In the genomic region with DNA sequence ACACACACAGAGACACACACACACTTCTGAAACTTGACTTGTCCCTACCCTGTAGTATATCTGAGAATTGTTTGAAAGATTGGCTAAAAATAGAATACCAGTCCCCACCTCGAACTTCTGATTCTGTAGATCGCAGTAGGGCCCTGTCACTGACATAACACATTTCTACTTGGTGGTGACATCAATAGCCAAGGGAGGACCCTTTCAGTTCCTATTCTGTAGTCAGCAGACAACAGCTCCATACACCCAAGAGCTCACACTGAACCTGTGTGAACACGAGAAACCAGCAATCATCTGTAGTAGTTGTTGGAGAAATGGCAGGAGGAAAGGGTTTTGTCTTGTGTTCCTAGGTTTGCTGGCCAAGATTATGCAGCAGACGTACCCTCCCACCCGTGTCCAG, we compare ENCODE assay signal across 18 mouse cellular contexts. TPM values are rescaled to one million over a fixed set of nuclear protein-coding genes. Genes with fewer than 3 reads are reported as not detected.
DNase-seq lines count a peak whose midpoint lies in the region; ATAC-seq and TF ChIP-seq lines count a peak whose summit lies in the region.
"Had no signal": no experiment of that assay in that cellular context is flagged by ENCODE, and none has a peak within 500 bp of the region (broad histone marks: within the 10 kb centered on the region; RNA-seq: fewer than 3 reads in every experiment).

No protein-coding gene starts in this region.

- TF ChIP-seq CTCF in testis, adult 2 months (IDR thresholded peaks at IDR 0.05; ENCODE audit: control insufficient read depth, insufficient read depth, insufficient replicate concordance, low read depth, low read length) = no peak

- DNase-seq in heart, embryonic 10.5 days (ENCODE audit: low spot score) = no peak
- no peak for DNase-seq in heart, postnatal 14 days
- no peak for DNase-seq in heart, adult 8-10 months (ENCODE audit: low spot score)
- no peak for DNase-seq in testis, postnatal 14 days (ENCODE audit: low spot score)
- DNase-seq: adrenal gland, postnatal 10 days; cerebellum, adult 11 months; cerebellum, adult 8-10 months; embryo, embryonic 11 days; kidney, adult 11 months; kidney, adult 9 months had no signal

- H3K9ac ChIP-seq in heart, embryonic 15.5 days = no peak overlapping the region
- H3K9ac ChIP-seq: embryonic facial prominence, embryonic 15.5 days; hindbrain, embryonic 13.5 days had no signal

- H3K4me3 ChIP-seq in heart, embryonic 10.5 days = no peak overlapping the region
- H3K4me3 ChIP-seq in heart, embryonic 15.5 days = no peak overlapping the region
- peak overlapping the region; percentile 85 for H3K4me3 ChIP-seq in testis, adult 2 months (ENCODE audit: control insufficient read depth, low read depth, low read length)
- H3K4me3 ChIP-seq: embryonic facial prominence, embryonic 15.5 days; erythroblast, embryonic 14.5 days; forebrain, embryonic 10.5 days; hindbrain, embryonic 13.5 days had no signal

- H3K4me2 ChIP-seq in heart, embryonic 15.5 days = no peak overlapping the region
- H3K4me2 ChIP-seq: embryonic facial prominence, embryonic 15.5 days; hindbrain, embryonic 13.5 days had no signal

- no peaks in the 10 kb centered on the region for H3K27me3 ChIP-seq in heart, embryonic 10.5 days (ENCODE audit: insufficient read depth, poor library complexity, severe bottlenecking)
- no peaks in the 10 kb centered on the region for H3K27me3 ChIP-seq in heart, embryonic 15.5 days
- H3K27me3 ChIP-seq in testis, adult 2 months (ENCODE audit: control insufficient read depth, insufficient read depth, low read length) = no peaks in the 10 kb centered on the region
- H3K27me3 ChIP-seq: embryonic facial prominence, embryonic 15.5 days; hindbrain, embryonic 13.5 days had no signal

- ATAC-seq in heart, embryonic 15.5 days (replicated peaks; ENCODE audit: insufficient number of reproducible peaks, insufficient read depth, low FRiP score, low read depth) = no peak
- ATAC-seq: forebrain, embryonic 14.5 days; hindbrain, postnatal 0 days had no signal

- intact Hi-C loops in heart, postnatal 14 days (cut with DNase I) = no loop called here

- no peak for TF ChIP-seq POLR2A in testis, adult 2 months (IDR thresholded peaks at IDR 0.05; ENCODE audit: control insufficient read depth, low read depth, low read length)

- H3K36me3 ChIP-seq in heart, embryonic 10.5 days = no peaks in the 10 kb centered on the region
- no peaks in the 10 kb centered on the region for H3K36me3 ChIP-seq in heart, embryonic 15.5 days
- H3K36me3 ChIP-seq in testis, adult 2 months (ENCODE audit: control insufficient read depth, insufficient read depth, low read length) = no peaks in the 10 kb centered on the region
- H3K36me3 ChIP-seq: embryonic facial prominence, embryonic 15.5 days; forebrain, embryonic 10.5 days; hindbrain, embryonic 13.5 days had no signal

- H3K27ac ChIP-seq in heart, embryonic 10.5 days = peak overlapping the region; percentile 39; the same call in 1 of the 2 replicates
- peak overlapping the region; percentile 61 for H3K27ac ChIP-seq in heart, embryonic 15.5 days
- peak overlapping the region; percentile 94 for H3K27ac ChIP-seq in testis, adult 2 months (ENCODE audit: control insufficient read depth, insufficient read depth, low read depth, low read length)
- H3K27ac ChIP-seq: embryonic facial prominence, embryonic 15.5 days; forebrain, embryonic 10.5 days; hindbrain, embryonic 13.5 days; hindbrain, postnatal 0 days had no signal

- H3K4me1 ChIP-seq in heart, embryonic 10.5 days = peaks cover 23% of the 10 kb centered on the region
- peaks cover 25% of the 10 kb centered on the region for H3K4me1 ChIP-seq in heart, embryonic 15.5 days (replicated peaks)
- H3K4me1 ChIP-seq in testis, adult 2 months (ENCODE audit: control insufficient read depth, insufficient read depth, low read length) = peaks cover 12% of the 10 kb centered on the region
- H3K4me1 ChIP-seq: embryonic facial prominence, embryonic 15.5 days; hindbrain, embryonic 13.5 days had no signal

- WGBS in heart, embryonic 10.5 days = 50% methylated on average over 5 of the region's 5 CpGs
- WGBS in heart, embryonic 15.5 days = 37% methylated on average over 5 of the region's 5 CpGs

- H3K9me3 ChIP-seq in heart, embryonic 10.5 days = no peaks in the 10 kb centered on the region
- H3K9me3 ChIP-seq in heart, embryonic 15.5 days (replicated peaks) = no peaks in the 10 kb centered on the region
- H3K9me3 ChIP-seq: embryonic facial prominence, embryonic 15.5 days; forebrain, embryonic 10.5 days; hindbrain, embryonic 13.5 days had no signal

RNA-seq across cellular contexts. Expression of gene Carnmt1, which starts 15.6 kb away (rescaled TPM):
- 24.4 and 33.3 TPM in 2 replicates for polyA plus RNA-seq in heart, embryonic 10.5 days (2016; fragmentation: Nextera tagmentation; extraction: Ambion mirVana)
- 10 to 100 TPM; 23.1 to 24.7 TPM for total RNA-seq in heart, postnatal 14 days (2021)
- polyA plus RNA-seq in heart, embryonic 15.5 days (2015; fragmentation: Nextera tagmentation; extraction: Ambion mirVana) = 23.5 and 25.4 TPM in 2 replicates
- total RNA-seq in heart, adult 8-10 months (2022) = 10 to 100 TPM; 32.4 to 40.6 (median 35.7) TPM
- 10.1 and 11.6 TPM in 2 replicates for polyA plus RNA-seq in testis, adult 2 months (2012; rRNA removed)

RNA-seq across cellular contexts. Expression of gene Nmrk1, which starts 23.2 kb away (rescaled TPM):
- 6.0 and 6.7 TPM in 2 replicates for polyA plus RNA-seq in heart, embryonic 10.5 days (2016; fragmentation: Nextera tagmentation; extraction: Ambion mirVana)
- 1 to 10 TPM; 3.9 to 4.0 TPM for total RNA-seq in heart, postnatal 14 days (2021)
- polyA plus RNA-seq in heart, embryonic 15.5 days (2015; fragmentation: Nextera tagmentation; extraction: Ambion mirVana) = 6.5 and 7.7 TPM in 2 replicates
- 1 to 10 TPM; 2.7 to 4.6 (median 3.7) TPM for total RNA-seq in heart, adult 8-10 months (2022)
- polyA plus RNA-seq in testis, adult 2 months (2012; rRNA removed) = 7.3 and 7.6 TPM in 2 replicates
- polyA plus RNA-seq: erythroblast, embryonic 14.5 days had no signal

RNA-seq across cellular contexts. Expression of gene Ostf1, which starts 23.4 kb away (rescaled TPM):
- polyA plus RNA-seq in heart, embryonic 10.5 days (2016; fragmentation: Nextera tagmentation; extraction: Ambion mirVana) = 58.0 and 62.4 TPM in 2 replicates
- 10 to 100 TPM; 46.5 to 52.2 TPM for total RNA-seq in heart, postnatal 14 days (2021)
- 75.4 and 88.8 TPM in 2 replicates for polyA plus RNA-seq in heart, embryonic 15.5 days (2015; fragmentation: Nextera tagmentation; extraction: Ambion mirVana)
- total RNA-seq in heart, adult 8-10 months (2022) = 10 to 100 TPM; 30.6 to 37.0 (median 33.3) TPM
- polyA plus RNA-seq in testis, adult 2 months (2012; rRNA removed) = 5.3 and 6.2 TPM in 2 replicates

RNA-seq across cellular contexts. Expression of gene D030056L22Rik, which starts 58.0 kb away (rescaled TPM):
- 21.0 and 27.2 TPM in 2 replicates for polyA plus RNA-seq in heart, embryonic 10.5 days (2016; fragmentation: Nextera tagmentation; extraction: Ambion mirVana)
- total RNA-seq in heart, postnatal 14 days (2021) = 10 to 100 TPM in 1 of 2 experiments, 1 to 10 TPM in 1; 9.8 to 11.5 TPM
- 27.9 TPM in 2 replicates for polyA plus RNA-seq in heart, embryonic 15.5 days (2015; fragmentation: Nextera tagmentation; extraction: Ambion mirVana)
- 10 to 100 TPM in 3 of 4 experiments, 1 to 10 TPM in 1; 8.9 to 12.1 (median 11.4) TPM for total RNA-seq in heart, adult 8-10 months (2022)
- 32.2 and 38.2 TPM in 2 replicates for polyA plus RNA-seq in testis, adult 2 months (2012; rRNA removed)

Comparison
In these comparisons a context has a peak if more than half of its experiments do, and no peak if none do; other contexts are left out.
1. H3K27ac ChIP-seq: peak in every context shown above with its lines; median percentile 94 in testis, adult 2 months; 61 in heart, embryonic 15.5 days; 39 in heart, embryonic 10.5 days.